Mouse (Mus musculus) testis, adult 2 months (tissue): ENCODE measurements around the gene Stradb.

Experiments used
- CTCF ChIP-seq: fragments of 200-500 bp; IDR thresholded peaks from 2 replicates; pipeline ENCODE4 v1.5.1; 2012; ENCODE audit warnings: low read depth, mild to moderate bottlenecking, inconsistent platforms, low read length, moderate library complexity; ENCODE audit not compliant: control insufficient read depth, insufficient read depth, insufficient replicate concordance
- POLR2A ChIP-seq: fragments of 200-500 bp; IDR thresholded peaks from 2 replicates; pipeline ENCODE4 v1.6.1; 2012; ENCODE audit warnings: low read depth, mild to moderate bottlenecking, inconsistent platforms, low read length, moderate library complexity; ENCODE audit not compliant: control insufficient read depth

- TF ChIP-seq CTCF (no peak), POLR2A (no peak)
Observed at GRCm38 (mm10) chr1:58953686-58954434, 19.5 kb upstream of the Stradb start.
